ENCODE assay signal across 24 mouse cellular contexts in the genomic region with DNA sequence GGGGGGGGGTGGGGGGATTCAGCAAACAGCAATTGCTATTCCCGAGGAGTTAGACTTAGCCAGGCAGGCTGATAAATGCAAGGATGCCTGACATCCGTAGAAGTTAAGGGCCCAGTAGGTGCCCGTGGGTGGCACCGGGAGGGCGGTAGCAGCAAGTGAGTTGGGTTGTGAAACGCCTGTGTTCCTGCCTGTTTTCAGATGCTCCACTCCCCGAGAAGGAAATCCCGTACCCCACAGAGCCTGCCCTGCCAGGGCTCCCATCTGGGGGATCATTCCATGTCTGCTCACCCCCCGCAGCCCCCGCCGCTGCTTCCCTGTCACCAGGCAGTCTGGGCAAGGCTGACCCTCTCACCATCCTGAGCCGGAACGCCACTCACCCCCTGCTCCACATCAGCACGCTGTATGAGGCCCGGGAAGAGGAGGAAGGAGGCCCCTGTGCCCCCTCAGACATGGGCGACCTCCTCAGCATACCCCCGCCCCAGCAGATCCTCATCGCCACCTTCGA. TPM values are rescaled to one million over a fixed set of nuclear protein-coding genes. Genes with fewer than 3 reads are reported as not detected.
DNase-seq lines count a peak whose midpoint lies in the region; ATAC-seq lines count a peak whose summit lies in the region.
"Had no signal": no experiment of that assay in that cellular context is flagged by ENCODE, and none has a peak within 500 bp of the region (broad histone marks: within the 10 kb centered on the region; RNA-seq: fewer than 3 reads in every experiment).

No protein-coding gene starts in this region.

- H3K9me3 ChIP-seq in heart, embryonic 10.5 days: no peaks in the 10 kb centered on the region
- H3K9me3 ChIP-seq in neural tube, embryonic 12.5 days: no peaks in the 10 kb centered on the region
- H3K9me3 ChIP-seq in neural tube, embryonic 15.5 days (replicated peaks): no peaks in the 10 kb centered on the region
- H3K9me3 ChIP-seq: forebrain, embryonic 13.5 days; hindbrain, embryonic 13.5 days; limb, embryonic 15.5 days; midbrain, embryonic 15.5 days; neural tube, embryonic 13.5 days had no signal

- peaks cover 65% of the 10 kb centered on the region for H3K27me3 ChIP-seq in heart, embryonic 10.5 days (ENCODE audit: insufficient read depth, poor library complexity, severe bottlenecking)
- peaks cover 50% of the 10 kb centered on the region for H3K27me3 ChIP-seq in neural tube, embryonic 12.5 days (replicated peaks)
- peaks cover 46% of the 10 kb centered on the region for H3K27me3 ChIP-seq in neural tube, embryonic 15.5 days (replicated peaks)

- no peak overlapping the region for H3K4me2 ChIP-seq in neural tube, embryonic 12.5 days (replicated peaks)
- no peak overlapping the region for H3K4me2 ChIP-seq in neural tube, embryonic 15.5 days
- H3K4me2 ChIP-seq: forebrain, embryonic 13.5 days; heart, embryonic 11.5 days; hindbrain, embryonic 13.5 days; limb, embryonic 15.5 days; lung, embryonic 14.5 days; midbrain, embryonic 15.5 days; neural tube, embryonic 13.5 days had no signal

- H3K9ac ChIP-seq in neural tube, embryonic 12.5 days: 0 out of 2 replicates have a peak overlapping the region, but pooled peaks have one; percentile 17
- H3K9ac ChIP-seq in neural tube, embryonic 15.5 days (replicated peaks): no peak overlapping the region
- H3K9ac ChIP-seq: forebrain, embryonic 13.5 days; hindbrain, embryonic 13.5 days; limb, embryonic 15.5 days; liver, embryonic 14.5 days; lung, embryonic 14.5 days; midbrain, embryonic 15.5 days; neural tube, embryonic 13.5 days had no signal

- H3K36me3 ChIP-seq in heart, embryonic 10.5 days: peaks cover 6% of the 10 kb centered on the region; the same call in 1 of the 2 replicates
- no peaks in the 10 kb centered on the region for H3K36me3 ChIP-seq in neural tube, embryonic 12.5 days
- peaks cover 15% of the 10 kb centered on the region for H3K36me3 ChIP-seq in neural tube, embryonic 15.5 days
- H3K36me3 ChIP-seq: limb, embryonic 15.5 days had no signal

- WGBS in heart, embryonic 10.5 days: 71% methylated on average over 19 of the region's 19 CpGs
- 83% methylated on average over 19 of the region's 19 CpGs for WGBS in neural tube, embryonic 12.5 days
- 85% methylated on average over 19 of the region's 19 CpGs for WGBS in neural tube, embryonic 15.5 days

- no peak for DNase-seq in heart, embryonic 10.5 days (ENCODE audit: low spot score)
- DNase-seq in heart, postnatal 36 days: no peak
- DNase-seq in cerebellum, postnatal 10 days: peak; percentile 9 to 12
- DNase-seq in thymus, postnatal 4 days: no peak
- DNase-seq: adrenal gland, postnatal 14 days; gastrocnemius, adult 2 months; heart, postnatal 14 days; kidney, adult 18-20 months; kidney, postnatal 14 days; lung, embryonic 14.5 days; thymus, adult 18-20 months; thymus, postnatal 36 days had no signal

- peaks cover 43% of the 10 kb centered on the region for H3K4me1 ChIP-seq in heart, embryonic 10.5 days
- H3K4me1 ChIP-seq in neural tube, embryonic 12.5 days: peaks cover 1% of the 10 kb centered on the region
- H3K4me1 ChIP-seq in neural tube, embryonic 15.5 days: peaks cover 5% of the 10 kb centered on the region
- H3K4me1 ChIP-seq: forebrain, embryonic 13.5 days had no signal

- ATAC-seq in neural tube, embryonic 12.5 days (ENCODE audit: low FRiP score, low read depth): no peak
- no peak for ATAC-seq in neural tube, embryonic 15.5 days (ENCODE audit: low FRiP score)
- no peak for ATAC-seq in megakaryocyte, adult 5-6 weeks (ENCODE audit: poor library complexity, severe bottlenecking)
- ATAC-seq: forebrain, embryonic 13.5 days; midbrain, embryonic 15.5 days had no signal

- intact Hi-C loops in heart, postnatal 36 days (cut with DNase I): no loop called here

- peak overlapping the region; percentile 24; the same call in 1 of the 2 replicates for H3K27ac ChIP-seq in heart, embryonic 10.5 days
- no peak overlapping the region for H3K27ac ChIP-seq in neural tube, embryonic 12.5 days
- no peak overlapping the region for H3K27ac ChIP-seq in neural tube, embryonic 15.5 days (replicated peaks)
- H3K27ac ChIP-seq: forebrain, embryonic 13.5 days; gastrocnemius, adult 2 months; hindbrain, embryonic 13.5 days; left cerebral cortex, adult 2 months; limb, embryonic 15.5 days; liver, embryonic 14.5 days; midbrain, embryonic 15.5 days; neural tube, embryonic 13.5 days had no signal

- H3K4me3 ChIP-seq in heart, embryonic 10.5 days: no peak overlapping the region
- no peak overlapping the region for H3K4me3 ChIP-seq in neural tube, embryonic 12.5 days
- no peak overlapping the region for H3K4me3 ChIP-seq in neural tube, embryonic 15.5 days (replicated peaks)
- H3K4me3 ChIP-seq: forebrain, embryonic 13.5 days; gastrocnemius, adult 2 months; hindbrain, embryonic 13.5 days; left cerebral cortex, adult 2 months; limb, embryonic 15.5 days; midbrain, embryonic 15.5 days; neural tube, embryonic 13.5 days had no signal

RNA-seq across cellular contexts. Expression of a gene that starts 5.5 kb away (rescaled TPM):
- polyA plus RNA-seq in heart, embryonic 10.5 days (2016; fragmentation: Nextera tagmentation; extraction: Ambion mirVana): 63.0 and 67.6 TPM in 2 replicates
- total RNA-seq in heart, postnatal 36 days (2021): 10 to 100 TPM; 45.6 to 50.5 TPM
- 49.6 and 51.2 TPM in 2 replicates for polyA plus RNA-seq in neural tube, embryonic 12.5 days (2016; fragmentation: Nextera tagmentation; extraction: Ambion mirVana)
- polyA plus RNA-seq in neural tube, embryonic 15.5 days (2015; fragmentation: Nextera tagmentation; extraction: Ambion mirVana): 38.2 and 44.9 TPM in 2 replicates
- total RNA-seq in megakaryocyte, adult 5-6 weeks (2015): 25.6 and 26.7 TPM in 2 replicates
- 27.7 and 31.8 TPM in 2 replicates for total RNA-seq in megakaryocyte, adult 5-6 weeks (2017)

RNA-seq across cellular contexts. Expression of a gene that starts 9.9 kb away (rescaled TPM):
- polyA plus RNA-seq in heart, embryonic 10.5 days (2016; fragmentation: Nextera tagmentation; extraction: Ambion mirVana): 1.8 and 1.9 TPM in 2 replicates
- 1 to 10 TPM; 1.3 to 1.7 TPM for total RNA-seq in heart, postnatal 36 days (2021)
- polyA plus RNA-seq in neural tube, embryonic 12.5 days (2016; fragmentation: Nextera tagmentation; extraction: Ambion mirVana): 1.5 and 2.0 TPM in 2 replicates
- polyA plus RNA-seq in neural tube, embryonic 15.5 days (2015; fragmentation: Nextera tagmentation; extraction: Ambion mirVana): 8.7 and 10.1 TPM in 2 replicates
- not detected in 2 replicates for total RNA-seq in megakaryocyte, adult 5-6 weeks (2015)
- not detected in 2 replicates for total RNA-seq in megakaryocyte, adult 5-6 weeks (2017)
- total RNA-seq: gastrocnemius, adult 2 months had no signal
- polyA plus RNA-seq: C2C12 had no signal

RNA-seq across cellular contexts. Expression of a gene that starts 19.5 kb away (rescaled TPM):
- 9.5 and 11.8 TPM in 2 replicates for polyA plus RNA-seq in heart, embryonic 10.5 days (2016; fragmentation: Nextera tagmentation; extraction: Ambion mirVana)
- 10 to 100 TPM; 15.4 to 17.1 TPM for total RNA-seq in heart, postnatal 36 days (2021)
- 23.2 and 27.2 TPM in 2 replicates for polyA plus RNA-seq in neural tube, embryonic 12.5 days (2016; fragmentation: Nextera tagmentation; extraction: Ambion mirVana)
- 16.9 and 19.7 TPM in 2 replicates for polyA plus RNA-seq in neural tube, embryonic 15.5 days (2015; fragmentation: Nextera tagmentation; extraction: Ambion mirVana)
- 11.4 and 13.8 TPM in 2 replicates for total RNA-seq in megakaryocyte, adult 5-6 weeks (2015)
- total RNA-seq in megakaryocyte, adult 5-6 weeks (2017): 17.4 and 18.0 TPM in 2 replicates

RNA-seq across cellular contexts. Expression of a gene that starts 53.5 kb away (rescaled TPM):
- 15.4 and 17.1 TPM in 2 replicates for polyA plus RNA-seq in heart, embryonic 10.5 days (2016; fragmentation: Nextera tagmentation; extraction: Ambion mirVana)
- total RNA-seq in heart, postnatal 36 days (2021): 1 to 10 TPM; 8.6 to 8.8 TPM
- polyA plus RNA-seq in neural tube, embryonic 12.5 days (2016; fragmentation: Nextera tagmentation; extraction: Ambion mirVana): 18.7 and 20.6 TPM in 2 replicates
- 14.4 and 14.8 TPM in 2 replicates for polyA plus RNA-seq in neural tube, embryonic 15.5 days (2015; fragmentation: Nextera tagmentation; extraction: Ambion mirVana)
- 11.0 and 15.5 TPM in 2 replicates for total RNA-seq in megakaryocyte, adult 5-6 weeks (2015)
- 16.0 and 17.3 TPM in 2 replicates for total RNA-seq in megakaryocyte, adult 5-6 weeks (2017)

RNA-seq across cellular contexts. Expression of a gene that starts 59.1 kb away (rescaled TPM):
- 18.5 and 19.0 TPM in 2 replicates for polyA plus RNA-seq in heart, embryonic 10.5 days (2016; fragmentation: Nextera tagmentation; extraction: Ambion mirVana)
- 1 to 10 TPM; 7.1 to 7.4 TPM for total RNA-seq in heart, postnatal 36 days (2021)
- 23.6 and 25.1 TPM in 2 replicates for polyA plus RNA-seq in neural tube, embryonic 12.5 days (2016; fragmentation: Nextera tagmentation; extraction: Ambion mirVana)
- polyA plus RNA-seq in neural tube, embryonic 15.5 days (2015; fragmentation: Nextera tagmentation; extraction: Ambion mirVana): 25.1 and 31.9 TPM in 2 replicates
- 5.3 and 7.8 TPM in 2 replicates for total RNA-seq in megakaryocyte, adult 5-6 weeks (2015)
- 11.0 and 12.8 TPM in 2 replicates for total RNA-seq in megakaryocyte, adult 5-6 weeks (2017)

Comparison
In these comparisons a context has a peak if more than half of its experiments do, and no peak if none do; other contexts are left out.
1. DNase-seq: peak in cerebellum, postnatal 10 days (2 of 2); none in heart, embryonic 10.5 days (single experiment), heart, postnatal 36 days (0 of 2) and thymus, postnatal 4 days (single experiment).